Mouse (Mus musculus) 3T3-L1 (cell line): ENCODE measurements around the gene Nr2e3.
"Not testable (repeated sequence)": the region's sequence is repeated elsewhere in the genome, so short reads cannot be mapped to it uniquely, and the experiment has no call there.

Experiments
- DNase-seq: peaks from one replicate; pipeline ENCODE4 v3.0.0-alpha.2; 2015; ENCODE audit warnings: low read depth, low spot score

Nr2e3 gene

GRCm38 (mm10) chr9:59951001-59951750 lies 9.3 kb downstream of the Nr2e3 start:
- DNase-seq = no peak

DNA sequence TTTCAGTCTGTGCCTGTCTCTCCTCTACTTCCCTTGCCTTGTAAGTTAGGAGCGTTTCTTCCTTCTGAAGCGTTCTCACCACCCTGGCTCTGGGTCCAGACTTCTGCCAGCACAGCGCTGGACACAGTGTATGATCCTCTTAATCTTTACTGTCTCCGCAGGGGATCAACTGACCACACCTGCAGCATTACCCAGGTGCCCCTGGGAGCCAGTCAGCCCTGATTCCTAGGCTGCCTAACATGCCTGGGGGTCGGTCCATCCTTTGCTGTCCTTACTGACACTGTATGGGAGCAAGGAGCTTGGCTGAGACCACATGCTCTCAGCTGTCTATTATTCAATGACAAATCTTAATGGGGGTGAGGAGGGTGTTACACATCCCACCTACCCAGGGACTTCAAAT lies 10.5 kb downstream of the Nr2e3 start:
- DNase-seq = no peak

DNA sequence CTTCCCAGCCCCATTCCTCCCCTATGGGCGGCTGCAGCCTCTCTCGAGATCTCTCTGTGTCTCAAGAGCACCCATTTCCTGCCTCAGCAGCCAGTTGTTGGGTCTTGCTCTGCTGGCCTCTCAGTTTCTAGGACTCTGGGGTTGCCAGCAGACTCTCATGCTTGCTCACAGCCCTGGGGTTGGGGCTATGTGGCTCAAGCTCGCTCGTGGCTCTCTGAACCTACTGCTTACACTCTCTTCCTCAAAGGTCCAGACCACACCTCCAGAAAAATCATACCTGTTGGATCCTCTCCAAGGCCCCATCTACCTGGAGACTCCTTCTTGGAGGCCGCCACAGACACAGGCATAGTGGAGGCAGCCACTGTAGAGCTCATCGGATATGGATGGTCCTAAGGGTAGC lies 10.9 kb downstream of the Nr2e3 start:
- no peak for DNase-seq

- DNase-seq = no peak
These were observed 11.7 kb downstream of the Nr2e3 start for GRCm38 (mm10) chr9:59948691-59949250.

DNA sequence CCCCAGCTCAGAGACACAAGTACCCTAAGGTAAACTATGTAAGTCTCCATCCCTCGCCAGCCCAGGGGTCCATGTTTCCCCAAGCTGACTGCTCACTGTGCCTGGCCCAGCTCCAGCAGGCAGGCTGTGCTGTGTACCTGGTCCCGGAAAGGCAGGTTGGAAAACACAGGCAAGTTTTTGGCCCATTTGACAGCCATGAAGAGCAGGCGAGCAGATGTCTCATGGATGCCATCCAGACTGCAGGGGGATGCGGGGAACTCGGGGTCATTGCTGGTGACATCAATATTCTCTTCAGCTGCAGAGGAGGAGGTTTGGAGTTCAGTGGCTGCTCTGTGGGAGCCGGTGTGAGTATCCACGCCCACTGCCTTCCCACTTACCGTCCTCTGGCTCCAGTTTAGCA lies 12.2 kb downstream of the Nr2e3 start:
- DNase-seq = no peak

- DNase-seq = no peak
These were observed 13.2 kb downstream of the Nr2e3 start for GRCm38 (mm10) chr9:59947271-59947670.

DNA sequence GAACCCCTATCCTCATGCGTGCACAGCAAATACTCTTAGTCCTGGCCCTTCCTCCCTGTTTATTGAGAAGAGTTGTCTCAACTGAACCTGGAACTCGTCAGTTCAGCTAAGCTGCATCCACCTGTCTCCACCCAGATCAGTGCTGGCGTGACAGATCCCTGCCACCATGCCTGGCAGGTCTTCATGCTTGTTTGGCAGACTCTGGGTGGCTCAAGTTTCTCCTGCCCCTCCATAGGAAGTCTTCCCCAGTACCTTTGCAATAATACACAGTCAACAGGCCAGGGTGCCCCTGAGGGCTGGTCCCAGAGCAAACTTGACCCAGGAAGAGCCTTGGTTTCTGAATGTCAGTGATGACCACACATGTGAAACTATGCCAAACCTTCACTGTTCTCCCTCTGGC lies 15.2 kb downstream of the Nr2e3 start:
- no peak for DNase-seq

DNA sequence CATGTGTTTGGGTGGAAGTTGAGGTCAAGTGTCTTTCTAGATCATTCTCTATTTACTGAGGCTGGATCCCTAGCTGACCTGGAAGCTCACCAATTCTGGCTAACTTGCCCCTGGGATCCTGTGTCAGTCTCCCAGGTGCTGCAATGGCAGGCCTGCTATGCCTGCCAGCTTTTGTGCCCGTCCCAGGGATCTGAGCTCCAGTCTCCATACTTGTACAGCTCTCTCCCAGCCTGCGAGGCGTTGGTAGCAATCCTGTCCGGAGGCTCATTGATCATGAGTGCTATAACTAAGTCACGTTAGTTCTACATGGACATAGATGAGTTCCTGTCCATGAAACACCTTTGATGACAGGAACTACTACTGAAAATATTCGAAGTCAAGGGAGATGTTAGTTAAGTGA lies 16.6 kb downstream of the Nr2e3 start:
- DNase-seq = no peak

DNA sequence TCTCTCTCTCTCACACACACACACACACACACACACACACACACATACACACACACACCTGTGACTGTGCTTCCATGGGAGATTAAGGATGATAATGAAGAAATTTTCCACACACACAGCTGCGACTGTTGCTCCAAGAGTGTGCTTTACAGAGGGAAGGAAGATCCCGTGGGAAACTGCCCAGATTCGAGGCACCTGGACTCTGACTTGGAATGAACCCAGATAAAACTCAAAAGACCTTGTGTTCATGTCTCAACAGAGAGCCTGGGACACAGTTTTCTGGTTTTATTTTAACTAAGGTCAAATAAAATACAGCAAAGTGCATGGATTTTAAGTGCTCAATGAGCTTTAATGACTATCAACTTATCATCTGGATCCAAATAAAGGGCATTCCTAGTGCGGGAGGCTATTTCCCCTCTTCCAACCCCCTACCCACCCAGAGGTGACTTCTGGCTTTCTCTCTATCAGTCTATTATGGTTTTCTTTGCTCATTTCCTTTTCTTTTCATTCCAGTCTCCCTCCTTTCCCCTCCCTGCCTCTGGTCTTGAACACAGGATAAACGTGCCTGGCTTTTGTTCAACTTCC lies 17.9 kb downstream of the Nr2e3 start:
- no peak for DNase-seq

DNA sequence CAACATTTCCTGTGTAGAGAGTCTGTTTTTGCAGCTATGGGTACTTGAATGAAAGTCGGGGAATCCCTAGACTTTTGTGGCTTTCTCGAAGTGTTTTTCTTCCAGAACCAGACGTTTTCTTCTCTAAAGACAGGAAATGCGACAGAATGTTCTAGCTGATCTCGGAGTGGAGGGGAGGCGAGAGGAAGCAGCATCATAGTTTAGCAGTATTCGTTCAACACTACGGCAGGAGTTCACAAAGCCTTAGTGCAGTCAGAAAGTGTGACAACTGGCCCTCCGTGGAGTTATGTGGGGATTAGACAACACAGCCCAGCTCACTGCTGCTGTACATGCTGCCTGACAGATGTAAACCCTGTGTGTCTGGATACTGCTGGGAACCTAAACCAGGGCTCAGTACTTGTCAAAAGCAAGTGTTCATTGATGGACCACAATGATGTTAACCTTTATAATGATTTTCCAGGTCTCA lies 18.5 kb downstream of the Nr2e3 start:
- no peak for DNase-seq

GRCm38 (mm10) chr9:59940913-59941884 lies 19.3 kb downstream of the Nr2e3 start:
- DNase-seq = no peak

- DNase-seq = no peak
These were observed 20.8 kb downstream of the Nr2e3 start for GRCm38 (mm10) chr9:59939691-59940090.

GRCm38 (mm10) chr9:59938529-59938928 lies 21.9 kb downstream of the Nr2e3 start:
- DNase-seq = no peak

DNA sequence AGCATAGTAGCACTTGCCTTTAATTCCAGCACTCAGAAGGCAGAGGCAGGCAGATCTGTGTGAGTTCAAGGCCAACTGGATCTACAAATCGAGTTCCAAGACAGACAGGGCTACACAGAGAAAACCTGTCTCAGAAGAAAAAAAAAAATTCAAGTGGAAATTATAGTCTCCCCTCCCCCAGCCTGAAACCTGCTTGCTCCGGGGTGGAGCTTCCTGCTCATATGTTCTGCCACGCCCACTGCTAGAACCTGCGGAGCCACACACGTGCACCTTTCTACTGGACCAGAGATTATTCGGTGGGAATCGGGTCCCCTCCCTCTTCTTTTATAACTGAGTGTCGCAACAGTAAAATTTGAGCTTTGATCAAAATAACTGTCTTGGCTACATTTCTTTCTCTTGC lies 24.6 kb downstream of the Nr2e3 start:
- DNase-seq = not testable (repeated sequence)

DNA sequence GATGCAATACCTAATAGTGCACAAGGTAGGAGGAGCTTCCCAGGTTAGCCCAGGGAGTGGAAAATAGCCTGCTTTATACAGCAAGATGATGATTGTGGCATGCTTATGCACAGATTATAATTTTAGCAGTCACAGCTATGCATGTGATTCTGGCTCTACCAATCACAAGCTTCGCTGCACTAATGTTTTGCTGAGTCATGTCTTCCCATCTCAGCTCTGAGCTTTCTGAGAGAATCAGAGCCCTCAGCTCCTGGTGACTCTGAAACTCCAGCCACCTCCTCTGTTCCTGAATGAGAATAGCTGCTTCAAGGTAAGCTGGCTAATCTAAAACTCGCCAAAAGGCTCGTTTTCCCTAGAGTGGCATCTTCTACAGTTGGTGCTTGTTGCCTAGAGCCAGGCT lies 30.2 kb downstream of the Nr2e3 start:
- DNase-seq = peak; percentile 15

DNA sequence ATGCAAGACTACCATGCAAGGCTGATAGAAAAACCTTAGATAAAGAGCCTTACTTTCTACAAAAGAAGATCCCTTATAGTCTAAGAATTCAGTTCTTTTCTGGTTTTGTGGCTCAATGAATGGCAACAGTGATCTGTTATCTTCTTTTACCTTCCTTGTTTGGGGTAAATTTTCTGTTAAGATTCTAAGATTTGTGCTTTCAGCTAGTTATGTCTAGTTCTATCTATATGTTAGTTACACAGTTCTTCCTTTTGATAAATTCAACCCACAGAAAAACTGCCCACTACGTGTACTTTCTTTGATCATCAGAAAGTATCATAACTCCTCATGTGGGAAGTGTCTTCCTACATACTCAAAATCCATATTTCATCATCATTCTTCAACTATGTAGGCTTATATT lies 45.7 kb downstream of the Nr2e3 start:
- no peak for DNase-seq

DNA sequence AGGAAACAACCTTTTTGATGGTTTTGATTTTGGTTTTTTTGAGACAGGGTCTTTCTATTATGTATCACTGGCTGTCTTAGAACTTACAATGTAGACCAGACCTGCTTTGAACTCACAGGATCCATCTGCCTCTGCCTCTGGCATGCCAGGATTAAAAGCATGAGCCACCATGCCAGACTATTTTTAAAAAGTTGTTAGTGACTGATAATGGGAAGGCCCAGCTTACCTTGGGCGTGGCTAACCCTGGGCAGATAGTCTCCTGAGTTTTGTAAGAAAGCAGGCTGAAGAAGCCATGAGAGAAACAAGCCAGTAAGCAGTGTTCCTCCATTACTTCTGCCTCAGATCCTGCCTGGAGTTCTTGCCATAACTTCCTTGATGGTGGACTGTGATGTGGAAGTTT lies 57.1 kb downstream of the Nr2e3 start:
- DNase-seq = no peak
